Mouse (Mus musculus) C2C12 (cell line): Measurements from ENCODE around the gene Hrh3.

Source experiments
- CTCF ChIP-seq: IDR thresholded peaks from one replicate; pipeline ENCODE4 v1.5.1; 2011; ENCODE audit not compliant: control insufficient read depth, insufficient read depth, insufficient read length
- MAX ChIP-seq: IDR thresholded peaks from one replicate; pipeline ENCODE4 v1.6.1; 2011; ENCODE audit warnings: mild to moderate bottlenecking, control low read depth
- MYOG ChIP-seq: IDR thresholded peaks from one replicate; pipeline ENCODE4 v1.6.1; 2011; ENCODE audit not compliant: control insufficient read depth, insufficient read length; ENCODE audit errors: extremely low read depth
- USF1 ChIP-seq: IDR thresholded peaks from one replicate; pipeline ENCODE4 v1.6.1; 2011; ENCODE audit warnings: low read depth, mild to moderate bottlenecking, control low read depth, moderate library complexity

DNA sequence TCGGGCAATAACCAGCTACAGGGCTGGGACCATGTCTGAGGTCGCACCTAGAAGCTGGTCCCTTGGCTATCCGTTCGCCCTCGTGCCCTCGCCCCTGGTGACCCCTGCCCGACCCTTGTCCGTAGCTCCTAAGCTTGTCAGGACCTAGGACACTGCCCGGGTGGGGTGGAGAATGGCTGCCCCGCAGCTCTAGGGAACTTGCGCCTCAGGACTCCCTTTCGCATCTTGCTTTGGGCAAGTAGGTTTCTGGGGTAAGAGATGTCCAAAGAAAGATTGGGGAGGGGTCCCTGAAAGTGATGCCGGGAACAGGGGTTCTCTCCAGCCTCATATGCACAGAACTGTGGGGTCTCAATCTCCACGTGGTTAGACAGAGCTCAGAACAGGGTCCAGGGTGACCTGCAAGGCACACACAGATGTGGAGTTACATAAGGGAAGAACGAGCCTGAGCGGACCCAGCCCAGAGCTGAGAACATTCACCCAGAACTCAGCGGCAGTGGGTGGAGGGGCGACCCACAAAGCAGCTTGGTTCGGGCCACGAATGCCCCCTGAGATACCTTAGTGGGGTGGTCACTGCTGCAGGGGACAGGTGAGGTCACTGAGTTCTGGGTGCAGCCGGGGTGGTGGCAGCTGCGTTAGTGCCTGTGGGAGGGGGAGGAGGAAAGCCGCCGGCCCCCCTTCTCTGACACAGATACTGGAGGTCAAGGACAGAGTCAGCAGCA is 530 bp upstream of the Hrh3 start:
- TF ChIP-seq MAX (no peak), CTCF (no peak), MYOG (no peak), USF1 (no peak)
